Mouse (Mus musculus): Measurements from ENCODE around the gene Chrnb1.

DNA sequence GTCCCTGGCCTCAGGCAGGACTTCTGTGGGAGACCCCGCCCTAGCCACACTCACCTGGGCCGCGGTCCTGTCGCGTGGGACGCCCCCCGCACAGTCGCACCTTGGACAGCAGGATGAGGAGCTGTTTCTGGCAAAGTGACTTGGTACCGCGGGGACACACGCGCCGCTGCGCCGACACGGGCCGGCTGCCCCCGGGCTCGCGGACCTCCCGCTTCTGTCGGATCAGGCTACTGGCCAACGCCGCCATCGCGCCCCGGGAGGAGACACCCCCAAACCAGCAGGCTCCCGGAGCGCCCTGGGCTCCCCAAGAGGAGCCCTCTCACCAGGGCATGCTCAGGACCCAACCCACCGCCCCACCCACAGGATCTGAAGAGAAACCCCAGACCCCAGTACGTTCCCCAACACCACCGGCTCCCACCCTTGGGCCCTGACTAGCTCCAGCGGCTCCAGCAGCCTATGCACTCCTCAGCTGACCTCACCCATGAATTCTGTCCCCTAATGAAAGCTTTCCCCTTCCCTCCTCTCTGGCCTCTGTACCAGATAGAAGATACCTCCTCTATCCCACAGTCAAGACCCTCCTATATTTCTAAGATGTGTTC lies 5.7 kb upstream of the Chrnb1 start, which contains the start of gene Fgf11:
- TF ChIP-seq EP300 (optimal IDR thresholded peaks at IDR 0.05): no peak
- TF ChIP-seq CTCF (IDR thresholded peaks at IDR 0.05; ENCODE audit: low read depth): no peak

Data from stomach, postnatal 0 days (tissue).